Mouse (Mus musculus) myocyte (in vitro differentiated cells): ENCODE results near the gene Ttc41. TPM values are rescaled to one million over a fixed set of nuclear protein-coding genes. Genes with fewer than 3 reads are reported as not detected.
A peak's percentile ranks its signal among the peaks of the same experiment; 100 is the strongest.

Source experiments
- H3K27me3 ChIP-seq: one replicate; pipeline ENCODE4 v1.6.1; 2011; ENCODE audit not compliant: control insufficient read depth, insufficient read depth, insufficient read length
- H3K36me3 ChIP-seq: one replicate; pipeline ENCODE4 v1.6.1; 2011; ENCODE audit not compliant: control insufficient read depth, insufficient read depth
- H3K4me2 ChIP-seq: one replicate; pipeline ENCODE4 v1.6.1; 2011; ENCODE audit warnings: low read depth, control low read depth
- H3K4me3 ChIP-seq: one replicate; pipeline ENCODE4 v1.5.1; 2011; ENCODE audit warnings: mild to moderate bottlenecking, control low read depth, moderate library complexity
- H3K79me2 ChIP-seq: one replicate; pipeline ENCODE4 v1.6.1; 2011; ENCODE audit not compliant: control insufficient read depth, insufficient read depth
- H3ac ChIP-seq: one replicate; pipeline ENCODE4 v1.6.1; 2011; ENCODE audit not compliant: control insufficient read depth, insufficient read length
- CEBPB ChIP-seq: IDR thresholded peaks from 2 replicates; pipeline ENCODE4 v1.6.1; 2011; ENCODE audit warnings: mild to moderate bottlenecking, moderate library complexity; ENCODE audit not compliant: poor library complexity, insufficient read depth, severe bottlenecking
- E2F4 ChIP-seq: IDR thresholded peaks from one replicate; pipeline ENCODE4 v1.6.1; 2011; ENCODE audit warnings: mild to moderate bottlenecking, control low read depth, moderate library complexity; ENCODE audit not compliant: insufficient read depth
- MAX ChIP-seq: IDR thresholded peaks from one replicate; pipeline ENCODE4 v1.6.1; 2011; ENCODE audit warnings: low read depth, mild to moderate bottlenecking, control low read depth
- MYOD1 ChIP-seq, 3 experiments: IDR thresholded peaks; one replicate each; pipeline ENCODE4 v1.6.1; 2011; ENCODE audit warnings: control low read depth in 2 of 3, low read depth in 2 of 3, mild to moderate bottlenecking in 2 of 3, moderate library complexity in 1 of 3; ENCODE audit not compliant: insufficient read length in 2 of 3, control insufficient read depth in 1 of 3
- MYOG ChIP-seq, 3 experiments: IDR thresholded peaks; one replicate each; pipeline ENCODE4 v1.6.1; 2011; ENCODE audit warnings: control low read depth in 2 of 3, low read depth in 2 of 3, mild to moderate bottlenecking in 2 of 3; ENCODE audit not compliant: insufficient read length in 2 of 3, control insufficient read depth in 1 of 3, insufficient read depth in 1 of 3
- POLR2A ChIP-seq: IDR thresholded peaks from one replicate; pipeline ENCODE4 v1.6.1; 2011; ENCODE audit warnings: low read depth, mild to moderate bottlenecking, control low read depth, moderate library complexity; ENCODE audit not compliant: insufficient read length
- POLR2AphosphoS2 ChIP-seq: IDR thresholded peaks from one replicate; pipeline ENCODE4 v1.6.1; 2011; ENCODE audit warnings: low read depth, control low read depth; ENCODE audit not compliant: insufficient read length
- REST ChIP-seq: IDR thresholded peaks from one replicate; pipeline ENCODE4 v1.6.1; 2011; ENCODE audit warnings: mild to moderate bottlenecking, control low read depth, moderate library complexity; ENCODE audit not compliant: insufficient read depth, insufficient read length
- SRF ChIP-seq: IDR thresholded peaks from one replicate; pipeline ENCODE4 v1.6.1; 2011; ENCODE audit warnings: low read depth; ENCODE audit not compliant: control insufficient read depth, insufficient read length
- TCF12 ChIP-seq: IDR thresholded peaks from one replicate; pipeline ENCODE4 v1.6.1; 2011; ENCODE audit warnings: mild to moderate bottlenecking, control low read depth; ENCODE audit not compliant: poor library complexity, insufficient read depth, severe bottlenecking
- TCF3 ChIP-seq: IDR thresholded peaks from one replicate; pipeline ENCODE4 v1.6.1; 2011; ENCODE audit warnings: low read depth, control low read depth; ENCODE audit not compliant: insufficient read length
- USF1 ChIP-seq: IDR thresholded peaks from one replicate; pipeline ENCODE4 v1.6.1; 2011; ENCODE audit warnings: low read depth, mild to moderate bottlenecking, control low read depth, moderate library complexity
- polyA plus RNA-seq: library from polyadenylated mRNA; unstranded; fragments of >200 nt; fragmentation: generic; extraction: Trizol; gene quantifications from one replicate; pipeline ENCODE4 v1.2.1, GENCODE M21; 2012; ENCODE audit warnings: missing spikeins

The Ttc41 gene
- polyA plus RNA-seq, 1 experiment: 0.40 TPM

GRCm38 (mm10) chr10:86788193-86788592, 82.6 kb downstream of the Ttc41 start:
- no peak overlapping the region for H3K4me3 ChIP-seq
- no peak overlapping the region for H3ac ChIP-seq
- H3K27me3 ChIP-seq: no peaks in the 10 kb centered on the region
- H3K4me2 ChIP-seq: no peak overlapping the region
- no peak for TF ChIP-seq REST
- no peak for TF ChIP-seq USF1
- TF ChIP-seq MAX: no peak
- no peak for TF ChIP-seq TCF3
- TF ChIP-seq SRF: no peak
- TF ChIP-seq POLR2A: no peak
- TF ChIP-seq TCF12: no peak
- no peak for TF ChIP-seq E2F4
- no peak for TF ChIP-seq CEBPB
- TF ChIP-seq MYOD1 (IDR thresholded peaks at IDR 0.05; ENCODE audit: control insufficient read depth in 1 of 3, insufficient read length in 2 of 3, low read depth in 2 of 3): no peak
- TF ChIP-seq POLR2AphosphoS2: no peak
- no peak for TF ChIP-seq MYOG (IDR thresholded peaks at IDR 0.05; ENCODE audit: control insufficient read depth in 1 of 3, insufficient read depth in 1 of 3, insufficient read length in 2 of 3, low read depth in 2 of 3)
- H3K79me2 ChIP-seq: peaks cover 95% of the 10 kb centered on the region
- no peaks in the 10 kb centered on the region for H3K36me3 ChIP-seq

DNA sequence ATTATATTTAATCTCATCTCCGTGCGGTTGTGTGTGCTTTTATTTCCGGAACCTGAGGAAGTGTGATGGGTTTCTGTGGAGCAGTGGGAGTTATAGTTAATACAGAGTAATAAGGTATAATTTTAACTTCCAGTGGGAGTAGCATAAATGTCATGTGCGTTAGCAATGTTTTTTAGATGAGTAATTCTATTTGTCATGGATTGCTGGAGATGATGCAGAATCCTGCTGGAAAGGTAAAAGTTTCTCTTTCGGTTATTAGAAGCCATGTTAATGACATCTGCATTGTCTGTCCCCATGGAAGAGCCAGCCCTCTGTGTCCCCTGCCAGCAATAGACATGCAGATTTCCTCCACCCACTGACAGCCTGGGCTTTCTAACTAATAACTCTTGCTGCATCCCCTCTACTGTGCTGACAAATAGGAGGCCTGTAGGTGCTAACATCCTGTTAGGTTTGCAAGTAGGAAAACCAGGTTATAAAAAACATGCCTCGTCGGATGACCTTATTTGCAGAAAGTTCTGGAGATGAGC, 83.6 kb downstream of the Ttc41 start:
- Histone ChIP-seq H3K4me3 (no peak overlapping the region), H3K36me3 (no peaks in the 10 kb centered on the region), H3K27me3 (no peaks in the 10 kb centered on the region), H3ac (no peak overlapping the region), H3K79me2 (peaks cover 89% of the 10 kb centered on the region), H3K4me2 (no peak overlapping the region)
- TF ChIP-seq POLR2AphosphoS2 (no peak), POLR2A (no peak), USF1 (no peak), REST (no peak), TCF12 (no peak), TCF3 (no peak), CEBPB (no peak), MYOG (IDR thresholded peaks at IDR 0.05; ENCODE audit: control insufficient read depth in 1 of 3, insufficient read depth in 1 of 3, insufficient read length in 2 of 3, low read depth in 2 of 3) (no peak), E2F4 (no peak), SRF (no peak)

DNA sequence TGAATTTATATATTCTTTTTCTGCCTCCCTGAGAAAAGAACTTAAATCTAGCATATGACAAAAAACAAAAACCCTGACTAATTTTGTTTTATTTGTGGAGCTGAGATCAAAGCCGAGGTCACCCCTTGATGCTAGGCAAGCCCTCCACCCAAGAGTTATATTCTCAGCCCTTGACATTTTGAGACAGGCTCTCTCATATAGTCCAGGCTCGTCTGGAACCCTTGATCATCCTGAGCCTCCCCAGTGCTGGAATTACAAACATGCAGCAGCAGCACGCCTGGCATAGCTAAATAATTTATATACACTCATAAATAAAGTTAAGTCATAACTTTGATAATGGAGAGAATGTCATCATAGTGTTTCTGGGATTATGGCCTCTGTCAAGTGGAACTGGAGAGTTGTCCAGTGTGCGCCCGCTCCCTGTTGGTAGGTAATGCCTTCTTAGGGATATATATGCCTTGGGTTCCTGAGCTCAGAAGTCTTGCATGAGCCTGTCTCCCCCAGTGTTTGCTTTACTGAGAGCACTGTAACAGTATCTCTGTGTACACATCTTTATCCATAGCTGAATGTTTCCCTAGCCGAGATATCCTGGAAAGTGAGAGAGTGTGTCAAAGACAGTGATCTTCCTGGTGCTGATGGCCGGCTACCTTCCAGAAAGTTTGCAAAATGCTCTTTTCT, 86.0 kb downstream of the Ttc41 start:
- no peak for TF ChIP-seq E2F4
- TF ChIP-seq POLR2A: no peak
- no peak overlapping the region for H3K4me2 ChIP-seq
- H3K79me2 ChIP-seq: peaks cover 88% of the 10 kb centered on the region
- H3ac ChIP-seq: no peak overlapping the region
- no peaks in the 10 kb centered on the region for H3K27me3 ChIP-seq
- no peaks in the 10 kb centered on the region for H3K36me3 ChIP-seq
- no peak overlapping the region for H3K4me3 ChIP-seq

- H3K4me3 ChIP-seq: no peak overlapping the region
- peaks cover 70% of the 10 kb centered on the region for H3K79me2 ChIP-seq
- TF ChIP-seq MAX (no peak), MYOG (IDR thresholded peaks at IDR 0.05; ENCODE audit: control insufficient read depth in 1 of 3, insufficient read depth in 1 of 3, insufficient read length in 2 of 3, low read depth in 2 of 3) (peak in 2 of 3 experiments; percentile 49 to 51)
- H3K36me3 ChIP-seq: no peaks in the 10 kb centered on the region
- H3ac ChIP-seq: no peak overlapping the region
- no peak overlapping the region for H3K4me2 ChIP-seq
- H3K27me3 ChIP-seq: no peaks in the 10 kb centered on the region
Measured at GRCm38 (mm10) chr10:86793509-86793951, 87.9 kb downstream of the Ttc41 start.

GRCm38 (mm10) chr10:86794196-86794595, 88.6 kb downstream of the Ttc41 start:
- Histone ChIP-seq H3K79me2 (peaks cover 64% of the 10 kb centered on the region), H3ac (no peak overlapping the region), H3K27me3 (no peaks in the 10 kb centered on the region), H3K36me3 (no peaks in the 10 kb centered on the region), H3K4me3 (no peak overlapping the region), H3K4me2 (no peak overlapping the region)
- TF ChIP-seq TCF12: no peak
- no peak for TF ChIP-seq POLR2AphosphoS2
- TF ChIP-seq E2F4: no peak
- TF ChIP-seq POLR2A: no peak
- no peak for TF ChIP-seq CEBPB
- TF ChIP-seq REST: no peak
- no peak for TF ChIP-seq MYOD1 (IDR thresholded peaks at IDR 0.05; ENCODE audit: control insufficient read depth in 1 of 3, insufficient read length in 2 of 3, low read depth in 2 of 3)
- TF ChIP-seq TCF3: no peak
- no peak for TF ChIP-seq SRF
- TF ChIP-seq USF1: no peak
- TF ChIP-seq MYOG (IDR thresholded peaks at IDR 0.05; ENCODE audit: control insufficient read depth in 1 of 3, insufficient read depth in 1 of 3, insufficient read length in 2 of 3, low read depth in 2 of 3): no peak
- TF ChIP-seq MAX: no peak
